Mouse (Mus musculus): ENCODE data around the gene B4galt2. TPM values are rescaled to one million over a fixed set of nuclear protein-coding genes. Genes with fewer than 3 reads are reported as not detected.

B4galt2 gene
- polyA plus RNA-seq, 1 experiment: 4.9 TPM

DNA sequence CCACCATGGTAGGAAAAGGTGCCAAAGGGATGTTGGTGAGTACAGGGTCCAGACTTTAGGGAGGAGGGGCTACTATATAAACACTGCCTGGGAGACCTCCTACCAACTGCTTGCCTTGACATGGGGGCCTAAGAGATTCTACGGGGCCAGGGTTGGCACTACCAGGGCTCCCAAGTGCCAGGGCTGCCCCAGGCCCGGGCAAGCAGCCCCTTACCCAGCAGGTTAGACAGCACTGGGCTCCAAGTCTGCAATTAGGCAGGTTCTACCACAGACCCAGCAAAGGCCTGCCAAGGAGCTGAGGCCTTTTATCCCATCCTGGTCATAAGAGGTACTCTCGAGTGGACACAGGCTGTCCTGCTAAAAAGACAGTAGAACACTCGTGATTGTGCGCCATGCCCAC lies 40.2 kb downstream of the B4galt2 start:
- no peak overlapping the region for H3K4me3 ChIP-seq (ENCODE audit: insufficient read depth, low read depth, low read length)
- peaks cover 17% of the 10 kb centered on the region; the same call in 1 of the 2 replicates for H3K4me1 ChIP-seq (ENCODE audit: control insufficient read depth, insufficient read depth, low read length)
- no peaks in the 10 kb centered on the region for H3K36me3 ChIP-seq (ENCODE audit: control insufficient read depth, insufficient read depth, low read length)
- WGBS: 96% methylated on average over 5 of the region's 5 CpGs
- no peaks in the 10 kb centered on the region for H3K27me3 ChIP-seq (replicated peaks; ENCODE audit: control insufficient read depth, insufficient read depth, low read length)
- TF ChIP-seq POLR2A (IDR thresholded peaks at IDR 0.05; ENCODE audit: low read depth, low read length): no peak
- TF ChIP-seq CTCF (conservative IDR thresholded peaks at IDR 0.05; ENCODE audit: insufficient read depth, insufficient read length, low read depth, low read length): no peak
- H3K27ac ChIP-seq (ENCODE audit: insufficient read depth, low read depth, low read length): no peak overlapping the region
- DNase-seq: no peak

DNA sequence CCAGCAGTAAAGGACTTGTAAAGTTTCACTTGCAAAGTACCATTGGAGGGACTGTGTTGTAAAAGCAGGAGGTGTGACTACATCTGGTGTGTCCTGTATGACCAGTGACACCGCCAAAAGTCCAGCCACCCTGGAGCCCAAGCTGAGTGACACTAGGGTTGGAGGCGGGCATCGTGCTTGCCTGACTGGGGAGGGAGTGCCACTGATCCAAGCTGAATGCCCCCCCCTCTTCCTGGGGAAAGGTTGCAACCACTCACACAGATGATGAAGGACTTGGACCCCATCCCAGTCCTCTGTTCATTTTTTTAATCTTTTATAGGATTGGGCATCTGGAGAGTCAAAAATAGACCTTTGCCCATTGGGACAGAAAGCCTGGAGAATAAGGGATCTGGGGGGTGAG lies 41.7 kb downstream of the B4galt2 start:
- Histone ChIP-seq H3K27ac (ENCODE audit: insufficient read depth, low read depth, low read length) (no peak overlapping the region), H3K36me3 (ENCODE audit: control insufficient read depth, insufficient read depth, low read length) (no peaks in the 10 kb centered on the region), H3K4me3 (ENCODE audit: insufficient read depth, low read depth, low read length) (no peak overlapping the region), H3K27me3 (replicated peaks; ENCODE audit: control insufficient read depth, insufficient read depth, low read length) (no peaks in the 10 kb centered on the region), H3K4me1 (ENCODE audit: control insufficient read depth, insufficient read depth, low read length) (peaks cover 19% of the 10 kb centered on the region; the same call in 1 of the 2 replicates)
- TF ChIP-seq CTCF (conservative IDR thresholded peaks at IDR 0.05; ENCODE audit: insufficient read depth, insufficient read length, low read depth, low read length) (no peak), POLR2A (IDR thresholded peaks at IDR 0.05; ENCODE audit: low read depth, low read length) (no peak)
- peak; percentile 86 for DNase-seq
- 43% methylated on average over 3 of the region's 3 CpGs for WGBS

DNA sequence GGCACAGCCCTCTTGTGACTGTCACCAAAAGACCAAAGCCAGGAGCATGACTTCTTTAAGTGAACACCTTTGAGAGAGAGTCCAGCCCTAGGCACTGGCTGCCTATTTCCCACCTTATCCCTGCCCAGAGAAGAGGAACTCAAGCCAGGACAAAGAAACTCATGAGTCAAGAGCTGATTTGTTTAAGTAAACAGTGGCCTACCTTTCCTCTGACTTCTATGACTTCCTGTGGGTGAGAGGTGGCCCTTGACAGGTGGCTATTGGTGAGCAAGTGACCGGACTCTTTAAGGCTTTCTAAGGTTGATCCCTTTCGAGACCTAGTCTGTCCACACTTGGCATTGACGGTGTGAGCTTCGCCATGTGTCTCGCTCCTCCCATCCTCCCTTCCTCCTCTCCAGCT lies 42.5 kb downstream of the B4galt2 start:
- 99% methylated on average over 5 of the region's 5 CpGs for WGBS
- H3K27ac ChIP-seq (ENCODE audit: insufficient read depth, low read depth, low read length): no peak overlapping the region
- peaks cover 19% of the 10 kb centered on the region; the same call in 1 of the 2 replicates for H3K4me1 ChIP-seq (ENCODE audit: control insufficient read depth, insufficient read depth, low read length)
- no peak for TF ChIP-seq CTCF (conservative IDR thresholded peaks at IDR 0.05; ENCODE audit: insufficient read depth, insufficient read length, low read depth, low read length)
- no peak for TF ChIP-seq POLR2A (IDR thresholded peaks at IDR 0.05; ENCODE audit: low read depth, low read length)
- no peaks in the 10 kb centered on the region for H3K36me3 ChIP-seq (ENCODE audit: control insufficient read depth, insufficient read depth, low read length)
- DNase-seq: no peak
- H3K27me3 ChIP-seq (replicated peaks; ENCODE audit: control insufficient read depth, insufficient read depth, low read length): no peaks in the 10 kb centered on the region
- no peak overlapping the region for H3K4me3 ChIP-seq (ENCODE audit: insufficient read depth, low read depth, low read length)

DNA sequence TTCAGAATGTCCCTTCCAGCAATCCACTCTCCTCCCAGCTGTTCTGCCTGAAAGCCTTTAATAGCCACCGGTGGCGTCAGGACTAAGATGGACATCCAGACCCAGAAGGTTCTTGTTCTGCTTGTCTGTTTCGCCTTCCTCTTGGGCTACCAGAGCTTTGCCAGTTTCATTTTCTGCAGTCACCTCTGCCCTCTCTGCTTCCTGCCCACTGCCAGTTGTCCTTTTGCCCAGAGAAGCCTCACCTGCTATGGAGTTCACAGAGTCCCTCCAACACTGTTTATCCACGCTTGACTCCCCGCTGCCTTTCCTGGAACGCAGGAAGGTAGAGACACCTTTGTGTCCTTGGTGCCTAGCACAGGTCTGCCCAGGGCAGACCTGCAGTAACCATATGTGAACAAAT lies 43.9 kb downstream of the B4galt2 start:
- Histone ChIP-seq H3K36me3 (ENCODE audit: control insufficient read depth, insufficient read depth, low read length) (no peaks in the 10 kb centered on the region), H3K27me3 (replicated peaks; ENCODE audit: control insufficient read depth, insufficient read depth, low read length) (no peaks in the 10 kb centered on the region), H3K4me3 (ENCODE audit: insufficient read depth, low read depth, low read length) (no peak overlapping the region), H3K27ac (ENCODE audit: insufficient read depth, low read depth, low read length) (peak overlapping the region; percentile 67), H3K4me1 (ENCODE audit: control insufficient read depth, insufficient read depth, low read length) (peaks cover 19% of the 10 kb centered on the region; the same call in 1 of the 2 replicates)
- TF ChIP-seq CTCF (conservative IDR thresholded peaks at IDR 0.05; ENCODE audit: insufficient read depth, insufficient read length, low read depth, low read length) (no peak), POLR2A (IDR thresholded peaks at IDR 0.05; ENCODE audit: low read depth, low read length) (no peak)
- peak; percentile 91 for DNase-seq
- WGBS: 24% methylated on average over 6 of the region's 6 CpGs

DNA sequence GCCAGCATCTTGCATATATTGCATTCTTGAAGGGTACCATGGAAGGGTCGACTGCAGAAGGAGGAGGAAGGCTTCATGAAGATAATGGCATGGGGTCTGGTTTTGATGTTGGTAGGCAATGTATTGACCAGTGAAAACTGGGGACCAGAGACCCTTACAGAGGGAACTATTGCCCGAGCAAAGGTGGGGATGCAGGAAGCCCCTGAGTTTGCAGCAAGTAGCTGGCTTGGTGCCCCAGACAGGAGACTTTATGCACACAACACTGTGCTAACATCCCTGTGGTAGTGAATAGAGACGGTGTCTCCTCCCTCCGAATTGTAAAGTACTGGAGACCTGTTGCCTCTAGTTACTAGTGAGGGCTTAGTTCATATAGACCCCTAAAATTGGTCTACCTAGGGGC lies 46.0 kb downstream of the B4galt2 start:
- no peak for TF ChIP-seq POLR2A (IDR thresholded peaks at IDR 0.05; ENCODE audit: low read depth, low read length)
- no peaks in the 10 kb centered on the region for H3K36me3 ChIP-seq (ENCODE audit: control insufficient read depth, insufficient read depth, low read length)
- 76% methylated on average over 4 of the region's 4 CpGs for WGBS
- H3K4me1 ChIP-seq (ENCODE audit: control insufficient read depth, insufficient read depth, low read length): peaks cover 19% of the 10 kb centered on the region; the same call in 1 of the 2 replicates
- H3K4me3 ChIP-seq (ENCODE audit: insufficient read depth, low read depth, low read length): no peak overlapping the region
- DNase-seq: no peak
- H3K27me3 ChIP-seq (replicated peaks; ENCODE audit: control insufficient read depth, insufficient read depth, low read length): no peaks in the 10 kb centered on the region
- no peak overlapping the region for H3K27ac ChIP-seq (ENCODE audit: insufficient read depth, low read depth, low read length)

DNA sequence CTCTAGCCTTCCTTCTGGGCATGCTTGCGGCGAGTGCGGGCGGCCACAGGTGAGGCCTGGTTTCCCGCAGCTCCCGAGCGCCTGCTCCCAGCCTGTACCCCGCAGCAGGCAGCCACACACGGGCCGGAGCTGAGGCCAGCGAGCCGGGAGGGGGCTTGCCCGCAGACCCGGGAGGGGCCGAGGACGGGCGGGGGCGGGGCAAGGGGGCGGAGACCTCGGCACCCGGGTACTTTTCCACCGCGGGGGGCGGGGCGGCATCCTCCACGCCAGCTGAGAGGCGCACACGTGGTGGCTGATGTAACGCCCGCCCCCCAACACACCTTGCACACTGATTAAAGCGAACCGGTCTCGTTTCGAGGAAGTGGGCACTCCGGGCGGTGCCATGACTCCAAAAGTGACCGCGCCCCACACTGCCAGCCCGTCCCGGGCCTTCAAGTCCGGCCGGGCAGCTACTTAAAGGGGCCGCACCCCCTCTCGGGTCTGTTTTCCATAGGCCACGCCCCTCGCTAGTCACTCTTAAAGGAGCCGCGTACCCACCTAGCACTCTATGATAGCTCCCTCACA lies 47.0 kb downstream of the B4galt2 start:
- no peaks in the 10 kb centered on the region for H3K36me3 ChIP-seq (ENCODE audit: control insufficient read depth, insufficient read depth, low read length)
- peaks cover 19% of the 10 kb centered on the region; the same call in 1 of the 2 replicates for H3K4me1 ChIP-seq (ENCODE audit: control insufficient read depth, insufficient read depth, low read length)
- H3K27me3 ChIP-seq (replicated peaks; ENCODE audit: control insufficient read depth, insufficient read depth, low read length): no peaks in the 10 kb centered on the region
- TF ChIP-seq POLR2A (IDR thresholded peaks at IDR 0.05; ENCODE audit: low read depth, low read length) (no peak), CTCF (conservative IDR thresholded peaks at IDR 0.05; ENCODE audit: insufficient read depth, insufficient read length, low read depth, low read length) (no peak)
- DNase-seq: peak; percentile 95
- 1% methylated on average over 45 of the region's 48 CpGs for WGBS
- H3K27ac ChIP-seq (ENCODE audit: insufficient read depth, low read depth, low read length): peak overlapping the region; percentile 84
- H3K4me3 ChIP-seq (ENCODE audit: insufficient read depth, low read depth, low read length): peak overlapping the region; percentile 93

DNA sequence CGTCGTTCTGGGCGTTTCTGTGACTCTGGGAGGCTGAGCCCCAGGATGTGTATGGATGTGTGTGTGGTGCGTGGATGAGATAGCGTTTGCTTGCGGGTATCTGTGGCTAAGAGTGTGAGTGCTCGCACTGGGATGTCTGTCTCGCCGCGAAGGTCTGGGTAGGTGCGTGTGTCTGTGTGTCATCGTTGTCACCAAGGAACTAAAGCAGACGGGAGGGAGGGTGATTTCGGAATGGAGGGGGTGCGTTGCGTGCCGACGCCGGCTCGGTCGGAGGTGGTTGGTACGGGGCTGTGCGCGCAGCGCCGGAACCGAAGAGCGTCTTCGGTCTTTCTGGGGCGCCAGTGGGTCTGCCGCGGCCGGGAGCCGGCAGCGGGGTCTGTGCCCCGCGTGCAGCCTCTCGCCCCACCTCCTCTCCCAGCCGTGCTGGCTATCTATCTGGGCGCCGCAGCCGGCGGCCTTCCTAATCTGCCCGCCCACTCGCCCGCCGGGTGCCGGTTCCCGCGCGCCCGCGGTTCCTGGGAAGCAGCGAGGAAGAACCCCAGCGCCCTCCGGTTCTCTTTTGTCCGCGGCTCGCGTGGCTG lies 47.7 kb downstream of the B4galt2 start:
- peak overlapping the region; percentile 93 for H3K4me3 ChIP-seq (ENCODE audit: insufficient read depth, low read depth, low read length)
- peak overlapping the region; percentile 84 for H3K27ac ChIP-seq (ENCODE audit: insufficient read depth, low read depth, low read length)
- under 1% methylated on average over 60 of the region's 60 CpGs for WGBS
- peaks cover 14% of the 10 kb centered on the region; the same call in 1 of the 2 replicates for H3K4me1 ChIP-seq (ENCODE audit: control insufficient read depth, insufficient read depth, low read length)
- peak; percentile 44 for DNase-seq
- H3K36me3 ChIP-seq (ENCODE audit: control insufficient read depth, insufficient read depth, low read length): no peaks in the 10 kb centered on the region
- no peak for TF ChIP-seq CTCF (conservative IDR thresholded peaks at IDR 0.05; ENCODE audit: insufficient read depth, insufficient read length, low read depth, low read length)
- no peaks in the 10 kb centered on the region for H3K27me3 ChIP-seq (replicated peaks; ENCODE audit: control insufficient read depth, insufficient read depth, low read length)
